ENCODE assay signal across 7 mouse cellular contexts in genomic region chr12:111813111-111813765, GRCm38 (mm10). TPM values are rescaled to one million over a fixed set of nuclear protein-coding genes. Genes with fewer than 3 reads are reported as not detected.
DNase-seq lines count a peak whose midpoint lies in the region; ATAC-seq lines count a peak whose summit lies in the region.

No protein-coding gene starts in this region.

- no peak; the same call in 1 of the 2 replicates for ATAC-seq in forebrain, embryonic 15.5 days (replicated peaks)
- ATAC-seq in liver, embryonic 12.5 days = no peak
- ATAC-seq in stomach, embryonic 14.5 days (ENCODE audit: insufficient number of reproducible peaks, insufficient read depth, low FRiP score, low read depth) = no peak

- H3K9me3 ChIP-seq in forebrain, embryonic 15.5 days = no peaks in the 10 kb centered on the region
- H3K9me3 ChIP-seq in liver, embryonic 12.5 days (replicated peaks) = no peaks in the 10 kb centered on the region
- H3K9me3 ChIP-seq in stomach, embryonic 14.5 days (ENCODE audit: control insufficient read depth, low read depth, low read length) = no peaks in the 10 kb centered on the region

- H3K4me3 ChIP-seq in forebrain, embryonic 15.5 days = peak overlapping the region; percentile 93
- peak overlapping the region; percentile 79 for H3K4me3 ChIP-seq in liver, embryonic 12.5 days
- H3K4me3 ChIP-seq in stomach, embryonic 14.5 days (ENCODE audit: low read depth, low read length) = peak overlapping the region; percentile 69

- H3K27ac ChIP-seq in forebrain, embryonic 15.5 days (replicated peaks) = no peak overlapping the region
- H3K27ac ChIP-seq in liver, embryonic 12.5 days = peak overlapping the region; percentile 72
- H3K27ac ChIP-seq in stomach, embryonic 14.5 days (ENCODE audit: low read length) = no peak overlapping the region; the same call in 1 of the 2 replicates

- peak; percentile 30 for DNase-seq in ovary, postnatal 36 days (ENCODE audit: low spot score)
- DNase-seq in ovary, adult 18-20 months (ENCODE audit: low spot score) = no peak
- DNase-seq in adrenal gland, postnatal 25 days = peak; percentile 59
- no peak for DNase-seq in left cerebral cortex, postnatal 25 days (ENCODE audit: low spot score in 2 of 2)

- H3K27me3 ChIP-seq in forebrain, embryonic 15.5 days = no peaks in the 10 kb centered on the region
- no peaks in the 10 kb centered on the region for H3K27me3 ChIP-seq in liver, embryonic 12.5 days (replicated peaks)
- H3K27me3 ChIP-seq in stomach, embryonic 14.5 days (ENCODE audit: control insufficient read depth, insufficient read depth, low read length) = no peaks in the 10 kb centered on the region

- H3K9ac ChIP-seq in forebrain, embryonic 15.5 days (replicated peaks) = peak overlapping the region; percentile 50
- H3K9ac ChIP-seq in liver, embryonic 12.5 days = peak overlapping the region; percentile 83
- H3K9ac ChIP-seq in stomach, embryonic 14.5 days (replicated peaks; ENCODE audit: low read depth, low read length) = peak overlapping the region; percentile 46

- peaks cover 44% of the 10 kb centered on the region for H3K4me1 ChIP-seq in forebrain, embryonic 15.5 days
- peaks cover 79% of the 10 kb centered on the region for H3K4me1 ChIP-seq in liver, embryonic 12.5 days
- peaks cover 39% of the 10 kb centered on the region for H3K4me1 ChIP-seq in stomach, embryonic 14.5 days (ENCODE audit: control insufficient read depth, insufficient read depth, low read length)

- H3K36me3 ChIP-seq in forebrain, embryonic 15.5 days = peaks cover 6% of the 10 kb centered on the region; the same call in 1 of the 2 replicates
- peaks cover 45% of the 10 kb centered on the region for H3K36me3 ChIP-seq in liver, embryonic 12.5 days
- peaks cover 5% of the 10 kb centered on the region for H3K36me3 ChIP-seq in stomach, embryonic 14.5 days (ENCODE audit: control insufficient read depth, insufficient read depth, low read length)

- intact Hi-C loops in left cerebral cortex, postnatal 25 days (cut with DNase I) = loop anchor here (5.0 kb wide), 1 partner anchor 279 kb away; no protein-coding TSS in a partner anchor

- WGBS in forebrain, embryonic 15.5 days = 4% methylated on average over 27 of the region's 27 CpGs
- WGBS in liver, embryonic 12.5 days (ENCODE audit: insufficient replicate concordance) = 5% methylated on average over 27 of the region's 27 CpGs
- WGBS in stomach, embryonic 14.5 days = 3% methylated on average over 27 of the region's 27 CpGs

- peak overlapping the region; percentile 70 for H3K4me2 ChIP-seq in forebrain, embryonic 15.5 days (replicated peaks)
- H3K4me2 ChIP-seq in liver, embryonic 12.5 days = peak overlapping the region; percentile 89
- H3K4me2 ChIP-seq in stomach, embryonic 14.5 days (replicated peaks; ENCODE audit: low read depth, low read length) = peak overlapping the region; percentile 82

RNA-seq across cellular contexts. Expression of gene Xrcc3, which starts 0.4 kb away (rescaled TPM):
- total RNA-seq in adrenal gland, postnatal 25 days (2021) = 14.7 and 17.7 TPM in 2 replicates
- polyA plus RNA-seq in forebrain, embryonic 15.5 days (2015; fragmentation: Nextera tagmentation; extraction: Ambion mirVana) = 4.5 and 4.8 TPM in 2 replicates
- polyA plus RNA-seq in liver, embryonic 12.5 days (2016; fragmentation: Nextera tagmentation; extraction: Ambion mirVana) = 7.7 and 8.2 TPM in 2 replicates
- 13.7 and 15.4 TPM in 2 replicates for polyA plus RNA-seq in stomach, embryonic 14.5 days (2014; fragmentation: Nextera tagmentation; extraction: Ambion mirVana)
- total RNA-seq in left cerebral cortex, postnatal 25 days (2021) = 1 to 10 TPM; 3.3 to 4.2 TPM

RNA-seq across cellular contexts. Expression of gene Zfyve21, which starts 0.7 kb away (rescaled TPM):
- total RNA-seq in adrenal gland, postnatal 25 days (2021) = 99.4 and 105 TPM in 2 replicates
- 39.0 and 41.7 TPM in 2 replicates for polyA plus RNA-seq in forebrain, embryonic 15.5 days (2015; fragmentation: Nextera tagmentation; extraction: Ambion mirVana)
- polyA plus RNA-seq in liver, embryonic 12.5 days (2016; fragmentation: Nextera tagmentation; extraction: Ambion mirVana) = 60.6 and 61.9 TPM in 2 replicates
- polyA plus RNA-seq in stomach, embryonic 14.5 days (2014; fragmentation: Nextera tagmentation; extraction: Ambion mirVana) = 129 and 135 TPM in 2 replicates
- total RNA-seq in left cerebral cortex, postnatal 25 days (2021) = 10 to 100 TPM; 20.7 to 21.1 TPM

RNA-seq across cellular contexts. Expression of gene Klc1, which starts 54.6 kb away (rescaled TPM):
- 118 and 144 TPM in 2 replicates for total RNA-seq in adrenal gland, postnatal 25 days (2021)
- polyA plus RNA-seq in forebrain, embryonic 15.5 days (2015; fragmentation: Nextera tagmentation; extraction: Ambion mirVana) = 430 and 440 TPM in 2 replicates
- 35.6 TPM in 2 replicates for polyA plus RNA-seq in liver, embryonic 12.5 days (2016; fragmentation: Nextera tagmentation; extraction: Ambion mirVana)
- 111 and 120 TPM in 2 replicates for polyA plus RNA-seq in stomach, embryonic 14.5 days (2014; fragmentation: Nextera tagmentation; extraction: Ambion mirVana)
- 100 to 1,000 TPM; 764 to 822 TPM for total RNA-seq in left cerebral cortex, postnatal 25 days (2021)

Comparison
In these comparisons a context has a peak if more than half of its experiments do, and no peak if none do; other contexts are left out.
1. DNase-seq: peak in ovary, postnatal 36 days (single experiment) and adrenal gland, postnatal 25 days (single experiment); none in ovary, adult 18-20 months (single experiment) and left cerebral cortex, postnatal 25 days (0 of 2).
2. Peak in every context shown above with its lines, with median percentiles within 50 percentile points of each other: H3K4me2 ChIP-seq, H3K4me3 ChIP-seq and H3K9ac ChIP-seq.